Mouse (Mus musculus): ENCODE results near the gene Armh3.

- no peak for TF ChIP-seq POLR2A (IDR thresholded peaks at IDR 0.05; ENCODE audit: low read depth, low read length)
- TF ChIP-seq CTCF (IDR thresholded peaks at IDR 0.05; ENCODE audit: borderline replicate concordance, insufficient read depth, low read length), result no peak
Measured at GRCm38 (mm10) chr19:46043380-46043779, 45.1 kb upstream of the Armh3 start.
